Mouse (Mus musculus): ENCODE measurements around the gene Akap11. TPM values are rescaled to one million over a fixed set of nuclear protein-coding genes. Genes with fewer than 3 reads are reported as not detected.

Akap11 gene
- polyA plus RNA-seq, 1 experiment from 2014 or later, result 39.6 TPM

DNA sequence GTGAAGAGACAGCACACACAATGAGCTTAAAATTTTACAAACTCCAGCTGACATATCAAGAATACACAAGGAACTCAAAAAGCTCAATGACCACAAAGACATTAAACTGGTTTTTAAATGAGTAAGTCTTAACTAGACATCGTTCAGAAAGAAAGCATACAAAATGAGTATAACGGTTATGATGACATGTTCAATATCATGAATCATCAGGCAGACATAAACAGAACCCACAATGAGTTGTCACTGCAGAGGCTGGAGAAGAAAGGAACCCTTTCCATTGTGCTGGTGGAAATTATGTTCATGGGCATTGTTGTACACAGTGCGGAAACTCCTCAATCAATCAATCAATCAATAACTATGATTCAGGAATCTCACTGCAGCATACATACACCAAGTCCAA, 62.5 kb downstream of the Akap11 start:
- Histone ChIP-seq H3K4me3 (replicated peaks; ENCODE audit: low read depth, low read length) (no peak overlapping the region), H3K36me3 (ENCODE audit: control insufficient read depth, insufficient read depth, low read length) (no peaks in the 10 kb centered on the region), H3K9ac (replicated peaks; ENCODE audit: low read length) (no peak overlapping the region), H3K9me3 (ENCODE audit: control insufficient read depth, low read length) (no peaks in the 10 kb centered on the region), H3K27me3 (ENCODE audit: control insufficient read depth, insufficient read depth, low read length) (no peaks in the 10 kb centered on the region), H3K4me2 (ENCODE audit: low read length) (no peak overlapping the region), H3K27ac (replicated peaks; ENCODE audit: low read depth, low read length) (no peak overlapping the region), H3K4me1 (ENCODE audit: control insufficient read depth, insufficient read depth, low read length) (no peaks in the 10 kb centered on the region)
- ATAC-seq (ENCODE audit: low FRiP score, low TSS enrichment), result no peak
- 95% methylated on average over 3 of the region's 3 CpGs for WGBS
- no peak for DNase-seq

DNA sequence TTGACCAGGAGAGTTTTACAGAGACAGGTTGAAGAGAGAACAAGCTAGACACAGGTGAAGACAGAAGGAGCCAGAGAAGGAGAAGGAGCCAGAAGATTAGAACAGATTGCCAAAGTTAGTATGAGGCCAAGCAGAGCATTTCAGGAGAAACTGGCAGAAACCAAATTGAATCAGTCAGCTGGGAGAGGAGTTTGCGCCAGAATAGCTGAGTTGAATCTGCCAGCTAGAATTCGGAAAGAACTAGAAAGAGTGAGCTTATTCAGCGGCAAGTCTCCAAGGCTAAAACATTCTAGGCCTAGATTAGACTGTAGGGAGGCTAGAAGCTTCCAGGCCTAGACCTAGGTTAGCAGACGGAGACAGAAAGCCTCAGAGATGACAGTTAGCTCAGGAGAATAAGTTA, 65.9 kb downstream of the Akap11 start:
- Histone ChIP-seq H3K27me3 (ENCODE audit: control insufficient read depth, insufficient read depth, low read length) (no peaks in the 10 kb centered on the region), H3K36me3 (ENCODE audit: control insufficient read depth, insufficient read depth, low read length) (no peaks in the 10 kb centered on the region), H3K27ac (replicated peaks; ENCODE audit: low read depth, low read length) (no peak overlapping the region), H3K9me3 (ENCODE audit: control insufficient read depth, low read length) (no peaks in the 10 kb centered on the region), H3K9ac (replicated peaks; ENCODE audit: low read length) (no peak overlapping the region), H3K4me1 (ENCODE audit: control insufficient read depth, insufficient read depth, low read length) (no peaks in the 10 kb centered on the region), H3K4me3 (replicated peaks; ENCODE audit: low read depth, low read length) (no peak overlapping the region), H3K4me2 (ENCODE audit: low read length) (no peak overlapping the region)
- DNase-seq, result no peak
- ATAC-seq (ENCODE audit: low FRiP score, low TSS enrichment), result no peak
- WGBS, result 91% methylated on average over 4 of the region's 4 CpGs

DNA sequence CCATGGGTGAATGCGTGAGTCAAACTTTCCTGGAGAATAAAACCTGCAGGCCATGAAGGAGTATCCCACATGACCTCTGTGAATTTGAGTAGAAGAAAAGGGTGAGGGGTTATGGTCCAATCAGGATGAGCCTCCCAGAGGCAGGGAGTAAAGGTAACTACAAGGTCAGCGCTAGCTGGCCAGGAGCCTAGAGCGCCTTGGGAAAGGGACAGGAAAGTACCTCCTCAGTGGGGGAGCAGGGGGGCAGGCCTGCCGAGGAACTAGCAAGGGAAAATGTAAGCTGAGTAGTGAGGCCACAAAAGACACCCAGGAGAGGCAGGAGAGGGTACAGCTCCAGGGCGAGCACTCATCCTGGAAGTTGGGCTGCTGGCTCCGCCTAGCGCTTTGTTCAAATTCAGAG, 67.6 kb downstream of the Akap11 start:
- no peaks in the 10 kb centered on the region for H3K36me3 ChIP-seq (ENCODE audit: control insufficient read depth, insufficient read depth, low read length)
- no peak overlapping the region for H3K27ac ChIP-seq (replicated peaks; ENCODE audit: low read depth, low read length)
- no peak overlapping the region for H3K9ac ChIP-seq (replicated peaks; ENCODE audit: low read length)
- H3K4me2 ChIP-seq (ENCODE audit: low read length), result no peak overlapping the region
- H3K9me3 ChIP-seq (ENCODE audit: control insufficient read depth, low read length), result no peaks in the 10 kb centered on the region
- ATAC-seq (ENCODE audit: low FRiP score, low TSS enrichment) (no peak), DNase-seq (no peak)
- no peaks in the 10 kb centered on the region for H3K27me3 ChIP-seq (ENCODE audit: control insufficient read depth, insufficient read depth, low read length)
- 76% methylated on average over 7 of the region's 7 CpGs for WGBS
- H3K4me3 ChIP-seq (replicated peaks; ENCODE audit: low read depth, low read length), result no peak overlapping the region
- no peaks in the 10 kb centered on the region for H3K4me1 ChIP-seq (ENCODE audit: control insufficient read depth, insufficient read depth, low read length)

DNA sequence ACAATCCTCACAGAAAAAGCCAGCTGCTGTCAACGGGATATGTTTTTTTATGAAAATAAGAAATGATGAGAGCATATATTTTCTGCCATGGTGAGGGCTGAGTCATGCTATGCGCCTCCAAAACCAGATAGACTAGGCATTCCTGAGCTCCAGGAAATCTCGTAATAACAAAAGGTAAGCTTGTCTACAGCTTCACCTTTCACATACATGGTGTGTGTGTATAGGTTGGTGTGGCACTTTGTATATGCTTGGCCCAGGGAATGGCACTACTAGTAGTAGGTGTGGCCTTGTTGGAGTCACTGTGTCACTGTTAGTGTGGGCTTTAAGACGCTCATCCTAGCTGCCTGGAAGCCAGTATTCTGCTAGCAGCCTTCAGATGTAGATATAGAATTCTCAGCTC, 68.6 kb downstream of the Akap11 start:
- H3K4me3 ChIP-seq (replicated peaks; ENCODE audit: low read depth, low read length), result no peak overlapping the region
- no peak for DNase-seq
- H3K9ac ChIP-seq (replicated peaks; ENCODE audit: low read length), result no peak overlapping the region
- no peak for ATAC-seq (ENCODE audit: low FRiP score, low TSS enrichment)
- WGBS, result 91% methylated on average over 4 of the region's 4 CpGs
- no peaks in the 10 kb centered on the region for H3K27me3 ChIP-seq (ENCODE audit: control insufficient read depth, insufficient read depth, low read length)
- H3K9me3 ChIP-seq (ENCODE audit: control insufficient read depth, low read length), result no peaks in the 10 kb centered on the region
- no peaks in the 10 kb centered on the region for H3K36me3 ChIP-seq (ENCODE audit: control insufficient read depth, insufficient read depth, low read length)
- H3K4me1 ChIP-seq (ENCODE audit: control insufficient read depth, insufficient read depth, low read length), result no peaks in the 10 kb centered on the region
- H3K4me2 ChIP-seq (ENCODE audit: low read length), result no peak overlapping the region
- H3K27ac ChIP-seq (replicated peaks; ENCODE audit: low read depth, low read length), result no peak overlapping the region

DNA sequence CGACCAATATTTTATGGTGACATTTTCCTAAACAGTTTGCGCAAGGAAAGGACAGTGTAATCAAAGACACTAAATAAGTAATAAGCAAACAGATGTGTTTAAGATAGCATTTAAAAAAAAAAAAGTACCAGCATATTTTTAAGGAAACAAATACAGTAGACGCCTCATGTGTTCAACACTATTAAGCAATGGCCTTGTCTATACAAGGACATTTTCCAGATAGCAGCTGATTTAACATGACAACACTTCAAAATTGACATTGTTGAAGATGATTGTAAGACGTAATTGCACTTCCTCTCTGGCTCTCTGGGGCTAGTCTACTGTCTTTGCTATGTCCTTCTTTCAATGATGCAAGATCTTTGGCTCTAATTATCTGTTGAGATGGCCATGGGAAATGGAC, 72.3 kb downstream of the Akap11 start:
- Histone ChIP-seq H3K4me2 (ENCODE audit: low read length) (no peak overlapping the region), H3K36me3 (ENCODE audit: control insufficient read depth, insufficient read depth, low read length) (no peaks in the 10 kb centered on the region), H3K27ac (replicated peaks; ENCODE audit: low read depth, low read length) (no peak overlapping the region), H3K4me3 (replicated peaks; ENCODE audit: low read depth, low read length) (no peak overlapping the region), H3K9ac (replicated peaks; ENCODE audit: low read length) (no peak overlapping the region), H3K4me1 (ENCODE audit: control insufficient read depth, insufficient read depth, low read length) (no peaks in the 10 kb centered on the region), H3K9me3 (ENCODE audit: control insufficient read depth, low read length) (no peaks in the 10 kb centered on the region), H3K27me3 (ENCODE audit: control insufficient read depth, insufficient read depth, low read length) (no peaks in the 10 kb centered on the region)
- no peak for DNase-seq
- WGBS, result 92% methylated on average over 4 of the region's 4 CpGs
- no peak for ATAC-seq (ENCODE audit: low FRiP score, low TSS enrichment)

DNA sequence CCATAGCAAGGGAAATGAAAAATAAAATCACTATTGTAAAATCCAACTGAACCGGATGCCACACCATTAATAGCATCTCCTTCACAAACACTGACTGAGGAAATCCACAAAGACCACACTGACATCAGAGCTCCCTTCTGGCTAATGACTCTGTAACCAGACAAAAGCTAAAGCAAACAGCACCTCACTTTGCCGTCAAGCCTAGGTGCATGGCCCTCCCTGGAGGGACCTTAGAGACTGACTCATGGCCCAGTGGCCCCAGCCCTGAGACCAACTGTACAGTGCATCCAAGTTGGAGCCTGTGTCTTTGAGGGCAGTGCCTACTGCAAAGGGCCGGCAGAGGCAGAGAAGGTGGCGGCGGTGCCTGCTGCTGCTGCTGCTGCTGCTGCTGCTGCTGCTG, 77.5 kb downstream of the Akap11 start:
- Histone ChIP-seq H3K27ac (replicated peaks; ENCODE audit: low read depth, low read length) (no peak overlapping the region), H3K9me3 (ENCODE audit: control insufficient read depth, low read length) (no peaks in the 10 kb centered on the region), H3K27me3 (ENCODE audit: control insufficient read depth, insufficient read depth, low read length) (no peaks in the 10 kb centered on the region), H3K9ac (replicated peaks; ENCODE audit: low read length) (no peak overlapping the region), H3K4me1 (ENCODE audit: control insufficient read depth, insufficient read depth, low read length) (no peaks in the 10 kb centered on the region), H3K4me3 (replicated peaks; ENCODE audit: low read depth, low read length) (no peak overlapping the region), H3K4me2 (ENCODE audit: low read length) (no peak overlapping the region), H3K36me3 (ENCODE audit: control insufficient read depth, insufficient read depth, low read length) (no peaks in the 10 kb centered on the region)
- no peak for ATAC-seq (ENCODE audit: low FRiP score, low TSS enrichment)
- no peak for DNase-seq
- 73% methylated on average over 5 of the region's 5 CpGs for WGBS

DNA sequence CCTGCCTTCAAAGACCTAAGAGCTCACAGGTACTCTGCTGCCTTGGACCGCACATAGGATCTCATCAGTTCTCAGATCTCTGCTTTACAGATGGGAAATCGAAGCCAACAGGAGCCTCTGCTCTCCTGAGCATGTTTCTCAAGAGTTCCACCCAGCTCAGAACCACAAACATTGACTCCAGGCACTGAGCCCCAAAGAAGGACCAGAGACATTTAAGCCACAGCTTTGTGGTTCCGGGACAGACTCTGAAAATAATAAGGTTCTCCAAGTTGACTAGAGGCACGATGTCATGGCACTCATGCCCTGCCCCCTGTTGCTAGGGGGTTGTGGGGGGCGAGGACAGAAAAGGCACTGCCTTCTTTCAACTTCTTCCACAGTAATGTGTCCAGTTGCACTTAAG, 77.9 kb downstream of the Akap11 start:
- Histone ChIP-seq H3K27ac (replicated peaks; ENCODE audit: low read depth, low read length) (no peak overlapping the region), H3K9ac (replicated peaks; ENCODE audit: low read length) (no peak overlapping the region), H3K4me1 (ENCODE audit: control insufficient read depth, insufficient read depth, low read length) (no peaks in the 10 kb centered on the region), H3K36me3 (ENCODE audit: control insufficient read depth, insufficient read depth, low read length) (no peaks in the 10 kb centered on the region), H3K4me2 (ENCODE audit: low read length) (no peak overlapping the region), H3K9me3 (ENCODE audit: control insufficient read depth, low read length) (no peaks in the 10 kb centered on the region), H3K4me3 (replicated peaks; ENCODE audit: low read depth, low read length) (no peak overlapping the region), H3K27me3 (ENCODE audit: control insufficient read depth, insufficient read depth, low read length) (no peaks in the 10 kb centered on the region)
- no peak for ATAC-seq (ENCODE audit: low FRiP score, low TSS enrichment)
- no peak for DNase-seq
- 74% methylated on average over 5 of the region's 5 CpGs for WGBS

DNA sequence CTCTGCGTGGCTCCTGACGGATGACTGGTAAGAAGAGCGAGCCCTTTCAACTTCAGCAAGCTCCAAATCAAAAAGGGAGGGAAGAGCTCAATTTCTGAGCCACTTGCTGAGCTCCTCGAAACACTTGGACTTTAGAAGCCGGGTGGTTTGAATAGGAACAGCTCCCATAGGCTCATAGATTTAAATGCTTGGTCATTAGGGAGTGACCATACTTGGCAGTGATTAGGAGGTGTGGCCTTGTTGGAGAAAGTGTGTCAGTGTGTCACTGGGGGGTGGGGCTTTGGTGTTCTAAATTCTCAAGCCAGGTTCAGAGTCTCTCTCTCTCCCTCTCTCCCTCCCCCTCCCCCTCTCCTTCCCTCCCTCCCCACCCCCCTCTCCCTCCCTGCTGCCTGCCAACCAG, 81.6 kb downstream of the Akap11 start:
- no peak overlapping the region for H3K4me3 ChIP-seq (replicated peaks; ENCODE audit: low read depth, low read length)
- no peak overlapping the region for H3K4me2 ChIP-seq (ENCODE audit: low read length)
- no peaks in the 10 kb centered on the region for H3K36me3 ChIP-seq (ENCODE audit: control insufficient read depth, insufficient read depth, low read length)
- no peak for ATAC-seq (ENCODE audit: low FRiP score, low TSS enrichment)
- no peak for DNase-seq
- 80% methylated on average over 5 of the region's 5 CpGs for WGBS
- no peak overlapping the region for H3K27ac ChIP-seq (replicated peaks; ENCODE audit: low read depth, low read length)
- H3K27me3 ChIP-seq (ENCODE audit: control insufficient read depth, insufficient read depth, low read length), result no peaks in the 10 kb centered on the region
- no peaks in the 10 kb centered on the region for H3K4me1 ChIP-seq (ENCODE audit: control insufficient read depth, insufficient read depth, low read length)
- H3K9me3 ChIP-seq (ENCODE audit: control insufficient read depth, low read length), result 0 out of 2 replicates have a peak, but pooled peaks cover 2% of the 10 kb centered on the region
- H3K9ac ChIP-seq (replicated peaks; ENCODE audit: low read length), result no peak overlapping the region

DNA sequence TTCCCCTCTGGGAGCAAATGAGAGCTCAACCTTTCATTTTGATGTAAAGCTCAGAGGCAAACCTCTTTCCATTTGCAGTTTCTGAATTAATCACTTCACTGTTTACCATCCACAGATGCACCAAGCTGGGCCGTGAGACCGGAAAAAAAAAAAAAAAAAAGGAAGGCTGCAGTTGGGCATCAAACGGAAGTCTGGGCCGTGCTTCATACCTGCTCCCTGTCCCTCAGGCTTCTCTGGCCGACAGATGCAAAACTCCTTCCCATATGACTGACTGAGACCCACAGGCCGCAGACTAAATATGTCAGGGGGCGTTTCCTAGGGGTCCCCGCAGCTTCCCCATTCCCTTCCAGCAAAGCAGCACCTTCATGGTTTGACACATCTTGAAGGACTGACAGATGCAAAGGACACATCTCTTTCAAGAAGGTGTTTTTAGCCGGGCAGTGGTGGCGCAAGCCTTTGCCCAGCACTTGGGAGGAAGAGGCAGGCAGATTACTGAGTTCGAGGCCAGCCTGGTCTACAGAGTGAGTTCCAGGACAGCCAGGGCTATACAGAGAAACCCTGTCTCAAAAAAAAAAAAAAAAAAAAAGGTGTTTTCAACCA, 87.7 kb downstream of the Akap11 start:
- ATAC-seq (ENCODE audit: low FRiP score, low TSS enrichment) (no peak), DNase-seq (no peak)
- no peaks in the 10 kb centered on the region for H3K36me3 ChIP-seq (ENCODE audit: control insufficient read depth, insufficient read depth, low read length)
- 84% methylated on average over 11 of the region's 11 CpGs for WGBS
- H3K4me1 ChIP-seq (ENCODE audit: control insufficient read depth, insufficient read depth, low read length), result no peaks in the 10 kb centered on the region
- no peak overlapping the region for H3K4me2 ChIP-seq (ENCODE audit: low read length)
- 0 out of 2 replicates have a peak, but pooled peaks cover 2% of the 10 kb centered on the region for H3K9me3 ChIP-seq (ENCODE audit: control insufficient read depth, low read length)
- H3K27me3 ChIP-seq (ENCODE audit: control insufficient read depth, insufficient read depth, low read length), result no peaks in the 10 kb centered on the region
- H3K27ac ChIP-seq (replicated peaks; ENCODE audit: low read depth, low read length), result no peak overlapping the region
- H3K4me3 ChIP-seq (replicated peaks; ENCODE audit: low read depth, low read length), result no peak overlapping the region
- no peak overlapping the region for H3K9ac ChIP-seq (replicated peaks; ENCODE audit: low read length)

All from midbrain, embryonic 14.5 days (tissue).